Mouse (Mus musculus) intestine, embryonic 16.5 days (tissue): ENCODE measurements around the gene Taf1a. TPM values are rescaled to one million over a fixed set of nuclear protein-coding genes. Genes with fewer than 3 reads are reported as not detected.

Experiments
- ATAC-seq: fragments of 200-750 bp; cut with Nextera tagmentation; 2 replicates; pipeline ENCODE4 v1.8.0; 2017; ENCODE audit warnings: moderate TSS enrichment, moderate library complexity
- H3K27ac ChIP-seq: fragments of 300-500 bp; sonication (generic); 2 replicates; pipeline ENCODE4 v1.5.1; 2014; ENCODE audit warnings: mild to moderate bottlenecking, low read length
- H3K27me3 ChIP-seq: fragments of 300-500 bp; sonication (generic); replicated peaks from 2 replicates; pipeline ENCODE4 v1.6.1; 2014; ENCODE audit warnings: low read length, control low read depth, mixed read lengths; ENCODE audit not compliant: control insufficient read depth, insufficient read depth
- H3K36me3 ChIP-seq: fragments of 300-500 bp; sonication (generic); 2 replicates; pipeline ENCODE4 v1.6.1; 2014; ENCODE audit warnings: low read length, control low read depth; ENCODE audit not compliant: control insufficient read depth, insufficient read depth
- H3K4me1 ChIP-seq: fragments of 300-500 bp; sonication (generic); 2 replicates; pipeline ENCODE4 v1.6.1; 2014; ENCODE audit warnings: low read length, control low read depth, mixed read lengths; ENCODE audit not compliant: control insufficient read depth, insufficient read depth
- H3K4me2 ChIP-seq: fragments of 300-500 bp; sonication (generic); 2 replicates; pipeline ENCODE4 v1.6.1; 2014; ENCODE audit warnings: low read depth, low read length, control low read depth
- H3K4me3 ChIP-seq: fragments of 300-500 bp; sonication (generic); 2 replicates; pipeline ENCODE4 v1.5.1; 2014; ENCODE audit warnings: mild to moderate bottlenecking, low read length
- H3K9ac ChIP-seq: fragments of 300-500 bp; sonication (generic); 2 replicates; pipeline ENCODE4 v1.6.1; 2014; ENCODE audit warnings: low read depth, low read length
- H3K9me3 ChIP-seq: fragments of 300-500 bp; sonication (generic); 2 replicates; pipeline ENCODE4 v1.6.1; 2016; ENCODE audit warnings: low read length, control low read depth; ENCODE audit not compliant: control insufficient read depth
- WGBS: fragments of 180-500 bp; shearing (Covaris S2); extraction: QIAGEN DNeasy Blood & Tissue Kit; methylation state at CpG from one replicate; pipeline ENCODE4 v1.1.7; 2014; 5-methylcytosine and 5-hydroxymethylcytosine counted together
- polyA plus RNA-seq: library from polyadenylated mRNA; unstranded; fragments of >200 nt; fragmentation: Nextera tagmentation; extraction: Ambion mirVana; gene quantifications from 2 replicates; pipeline ENCODE4 v1.2.1, GENCODE M21; 2015

Gene Taf1a
- polyA plus RNA-seq, 1 experiment from 2014 or later: 14.5 TPM

DNA sequence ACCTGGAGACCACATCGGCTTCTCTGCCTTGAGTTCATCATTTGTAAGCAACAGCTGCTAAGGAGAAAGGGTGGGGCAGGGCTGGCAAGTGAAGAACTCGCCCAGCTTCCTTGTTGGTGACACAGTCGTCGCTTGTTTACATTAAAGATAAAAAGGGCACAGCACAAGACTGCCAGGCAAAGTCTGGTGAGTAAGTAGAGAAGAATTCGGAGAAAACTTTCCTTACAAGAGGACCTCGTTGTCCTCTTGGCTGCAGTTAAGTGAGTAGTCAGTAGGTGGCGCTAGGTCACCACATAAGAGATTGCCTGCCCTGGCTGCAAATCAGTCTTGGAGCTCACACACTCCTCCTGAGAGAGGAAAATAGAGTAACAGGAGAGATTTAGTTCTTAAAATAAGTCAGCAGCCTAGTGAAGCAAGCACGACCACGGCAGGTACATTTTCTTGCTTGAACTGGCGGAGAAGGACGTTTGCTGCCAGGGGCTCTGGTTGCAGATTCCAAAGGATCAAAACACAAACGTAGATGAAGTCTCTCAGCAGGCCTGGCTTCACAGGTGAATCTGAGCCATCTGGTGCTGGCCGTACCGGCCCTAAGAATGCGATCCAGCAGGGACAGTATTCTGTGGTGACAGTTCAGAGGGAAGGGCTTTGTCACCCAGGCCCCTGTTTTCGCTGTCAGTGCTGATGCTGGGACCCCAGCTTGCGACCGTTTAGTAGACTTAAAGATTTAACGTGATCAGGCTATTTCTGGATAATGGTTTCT is 53.4 kb downstream of the Taf1a start:
- 23% methylated on average over 19 of the region's 19 CpGs for WGBS

GRCm38 (mm10) chr1:183453066-183453465 is 64.3 kb downstream of the Taf1a start:
- Histone ChIP-seq H3K27ac (no peak overlapping the region), H3K9me3 (peaks cover 5% of the 10 kb centered on the region; the same call in 1 of the 2 replicates), H3K4me3 (no peak overlapping the region), H3K4me2 (no peak overlapping the region), H3K9ac (no peak overlapping the region), H3K27me3 (no peaks in the 10 kb centered on the region), H3K36me3 (no peaks in the 10 kb centered on the region), H3K4me1 (no peaks in the 10 kb centered on the region)
- 24% methylated on average over 3 of the region's 3 CpGs for WGBS
- no peak for ATAC-seq

More for the DNA sequence above, 53.4 kb downstream of the Taf1a start:
- Histone ChIP-seq H3K27ac (no peak overlapping the region), H3K9me3 (no peaks in the 10 kb centered on the region), H3K4me2 (0 out of 2 replicates have a peak overlapping the region, but pooled peaks have one; percentile 20), H3K4me1 (peaks cover 9% of the 10 kb centered on the region), H3K27me3 (no peaks in the 10 kb centered on the region), H3K36me3 (no peaks in the 10 kb centered on the region), H3K4me3 (no peak overlapping the region), H3K9ac (no peak overlapping the region)
- peak; percentile 72 for ATAC-seq

Other genes with a start within 250 kb of the Taf1a start
- gene Disp1, start 167.5 kb upstream of the Taf1a start, polyA plus RNA-seq: 8.0 and 8.6 TPM in 2 replicates
- 22.6 and 23.6 TPM in 2 replicates for gene Aida, start 92.4 kb upstream of the Taf1a start, polyA plus RNA-seq
- gene Brox, start 91.7 kb upstream of the Taf1a start, polyA plus RNA-seq: 41.8 and 42.5 TPM in 2 replicates
- gene Mia3, start 19.4 kb upstream of the Taf1a start, polyA plus RNA-seq: 67.2 and 67.3 TPM in 2 replicates
- gene Hhipl2, start 29.2 kb downstream of the Taf1a start, polyA plus RNA-seq: 0.17 TPM in 1 of 2 replicates, not detected in the other